Mouse (Mus musculus) cerebral cortex, adult 2 months (tissue): ENCODE data around the gene Copz2.

Experiments used
- WGBS: fragments of 180-500 bp; shearing (Covaris S2); methylation state at CpG from one replicate; pipeline ENCODE4 v1.1.7; 2018; 5-methylcytosine and 5-hydroxymethylcytosine counted together

The Copz2 gene

DNA sequence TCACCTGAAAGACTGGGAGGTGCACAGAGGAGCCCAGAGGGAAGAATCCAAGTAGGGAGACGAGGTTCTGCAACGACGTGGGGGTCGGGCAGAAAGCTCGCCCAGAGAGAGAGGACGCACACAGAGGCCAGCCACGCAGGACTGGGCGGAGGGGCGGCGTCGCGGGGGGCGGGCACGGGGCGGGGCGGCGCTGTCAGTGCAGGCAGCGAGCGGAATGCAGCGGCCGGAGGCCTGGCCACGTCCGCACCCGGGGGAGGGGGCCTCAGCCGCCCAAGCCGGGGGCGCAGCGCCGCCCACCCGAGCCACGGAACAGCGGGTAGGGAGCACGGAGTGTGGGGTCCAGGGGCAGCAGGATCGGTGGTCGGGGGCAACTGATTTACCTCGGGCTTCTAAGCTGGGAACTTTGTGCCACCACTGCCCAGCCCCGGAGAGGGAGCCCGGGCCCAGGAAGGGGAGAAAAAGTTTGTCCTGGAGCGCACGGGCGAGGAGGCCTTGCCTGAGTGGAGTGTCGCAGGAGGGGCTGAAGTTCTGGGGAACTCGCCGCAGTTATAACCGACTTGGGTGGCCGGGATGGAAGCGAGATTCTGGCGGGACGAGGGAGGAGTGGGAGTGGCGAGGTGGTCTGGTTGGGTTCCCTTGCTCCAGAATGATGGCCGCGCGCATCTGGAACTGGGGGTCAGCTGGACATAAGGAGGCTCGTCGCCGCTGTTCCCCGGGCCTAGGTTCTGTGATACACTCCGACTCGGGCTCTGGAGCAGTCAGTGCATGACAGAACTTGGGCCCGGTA lies at the start of gene Copz2:
Gene Copz2 (plus strand): TSS at position 190 of the 787 bp plus-strand sequence.
- 1% methylated on average over 60 of the region's 60 CpGs for WGBS

DNA sequence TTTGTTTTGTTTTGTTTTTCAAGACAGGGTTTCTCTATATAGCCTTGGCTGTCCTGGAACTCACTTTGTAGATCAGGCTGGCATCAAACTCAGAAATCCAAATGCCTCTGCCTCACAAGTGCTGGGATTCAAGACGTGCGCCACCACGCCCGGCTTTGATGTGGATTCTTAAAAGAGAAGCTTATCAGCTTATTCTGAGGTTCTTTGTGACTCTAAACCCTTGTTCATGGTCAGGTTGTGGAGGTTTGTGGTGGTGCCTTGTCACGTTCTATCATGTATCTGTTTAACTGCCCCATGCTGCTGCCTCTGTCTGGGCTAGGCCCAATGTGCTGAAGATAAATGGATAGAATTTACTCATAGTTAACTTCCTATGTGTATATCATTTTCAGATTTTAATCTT lies 44.1 kb upstream of the Copz2 start:
- WGBS: 90% methylated on average over 5 of the region's 5 CpGs

DNA sequence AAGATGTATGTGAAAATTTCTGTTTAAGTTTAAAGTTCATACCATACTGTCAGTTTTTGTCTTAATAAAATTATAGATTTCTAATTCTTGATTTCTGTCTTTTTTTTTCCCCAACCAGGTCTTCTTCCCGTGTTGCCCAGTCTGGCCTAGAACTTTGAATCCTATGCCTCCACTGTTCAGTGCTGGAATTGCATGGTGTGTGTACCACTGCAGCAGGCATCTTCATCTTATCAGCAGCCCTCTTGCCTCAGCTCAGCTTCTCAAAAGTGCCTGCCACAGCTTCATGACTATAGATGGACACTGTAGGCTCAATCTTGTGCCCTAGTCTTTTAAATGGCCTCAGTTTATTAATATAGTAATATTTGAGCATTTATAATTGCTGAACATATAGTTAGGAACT lies 41.6 kb upstream of the Copz2 start:
- WGBS: 20% methylated on average over 1 of the region's 1 CpGs

DNA sequence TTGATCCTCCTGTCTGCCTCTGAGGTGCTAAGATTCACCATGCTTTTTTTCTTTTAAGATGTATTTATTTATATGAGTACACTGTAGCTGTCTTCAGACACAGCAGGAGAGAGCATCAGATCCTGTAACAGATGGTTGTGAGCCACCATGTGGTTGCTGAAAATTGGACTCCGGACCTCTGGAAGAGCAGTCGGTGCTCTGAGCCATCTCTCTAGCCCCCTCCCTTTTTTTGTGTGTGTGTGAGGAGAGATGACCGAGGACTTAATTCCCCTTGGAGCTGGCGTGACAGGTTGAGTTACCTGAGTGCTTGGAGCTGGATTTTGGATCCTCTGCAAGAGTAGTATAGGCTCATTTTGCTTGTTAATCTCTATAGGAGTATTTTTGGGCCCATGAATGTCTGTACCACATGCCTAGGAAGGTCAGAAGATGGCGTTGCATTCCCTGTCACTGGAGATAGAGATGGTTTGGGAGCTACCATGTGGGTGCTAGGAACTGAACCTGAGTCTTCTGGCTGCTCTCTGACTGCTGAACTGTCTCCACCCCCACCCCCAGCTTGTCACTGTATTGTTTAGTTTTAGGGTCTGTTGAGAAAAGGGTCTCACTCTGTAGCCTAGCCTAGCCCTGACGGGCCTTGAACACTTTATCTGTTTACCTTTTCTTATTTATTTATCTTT lies 40.0 kb upstream of the Copz2 start:
- 69% methylated on average over 6 of the region's 6 CpGs for WGBS

DNA sequence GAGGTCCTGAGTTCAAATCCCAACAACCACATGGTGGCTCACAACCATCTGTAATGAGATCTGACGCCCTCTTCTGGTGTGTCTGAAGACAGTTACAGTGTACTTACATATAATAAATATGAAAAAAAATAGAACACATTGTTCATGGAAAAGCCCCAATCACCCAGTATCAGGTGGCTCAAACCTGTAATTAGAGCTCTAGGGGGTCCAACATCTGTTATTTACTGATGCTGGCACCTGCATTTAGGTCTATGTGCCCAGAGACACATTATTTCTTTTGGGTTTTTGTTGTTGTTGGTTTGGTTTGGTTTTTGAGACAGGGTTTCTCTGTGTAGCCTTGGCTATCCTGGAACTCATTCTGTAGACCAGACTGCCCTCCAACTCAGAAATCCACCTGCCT lies 38.5 kb upstream of the Copz2 start:
- WGBS: 84% methylated on average over 1 of the region's 1 CpGs

DNA sequence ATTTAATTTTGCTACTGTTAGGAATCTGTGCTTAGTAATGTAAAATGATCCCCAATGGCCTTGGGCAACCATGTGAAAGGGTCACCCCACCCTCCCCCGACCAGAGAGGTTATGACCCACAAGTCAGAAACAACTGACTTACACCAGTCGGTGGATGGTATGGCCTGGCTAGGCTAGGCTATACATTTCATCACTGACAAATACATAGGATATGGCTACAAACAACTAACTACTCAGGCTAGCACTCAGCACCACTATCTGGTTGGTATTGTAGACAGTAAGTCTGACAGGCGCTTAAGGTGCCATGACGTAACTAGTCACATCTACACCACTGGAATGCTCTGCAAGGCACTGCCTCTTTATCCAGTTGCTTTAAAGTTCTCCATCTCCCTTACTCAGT lies 36.2 kb upstream of the Copz2 start:
- whole genome bisulfite sequencing: 92% methylated on average over 4 of the region's 4 CpGs

DNA sequence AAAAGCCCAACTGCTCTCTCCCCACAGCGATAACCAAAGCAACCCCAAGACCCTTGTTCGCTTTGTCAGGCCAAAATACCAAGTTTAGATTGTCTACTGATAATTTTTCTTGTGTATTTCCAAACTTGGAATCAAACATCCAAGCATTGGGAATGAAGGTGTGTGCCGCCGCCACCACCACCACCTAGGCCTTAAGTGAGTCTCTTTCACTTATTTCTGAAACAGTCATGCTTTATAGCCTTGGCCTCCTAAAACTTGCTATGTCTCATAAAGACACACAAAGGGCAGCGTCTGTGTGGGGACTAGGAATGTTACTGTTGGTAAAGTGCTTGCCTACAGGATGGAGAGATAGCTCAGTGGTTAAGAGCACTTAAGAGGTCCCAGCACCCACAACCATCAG lies 35.8 kb upstream of the Copz2 start:
- 93% methylated on average over 5 of the region's 5 CpGs for WGBS

DNA sequence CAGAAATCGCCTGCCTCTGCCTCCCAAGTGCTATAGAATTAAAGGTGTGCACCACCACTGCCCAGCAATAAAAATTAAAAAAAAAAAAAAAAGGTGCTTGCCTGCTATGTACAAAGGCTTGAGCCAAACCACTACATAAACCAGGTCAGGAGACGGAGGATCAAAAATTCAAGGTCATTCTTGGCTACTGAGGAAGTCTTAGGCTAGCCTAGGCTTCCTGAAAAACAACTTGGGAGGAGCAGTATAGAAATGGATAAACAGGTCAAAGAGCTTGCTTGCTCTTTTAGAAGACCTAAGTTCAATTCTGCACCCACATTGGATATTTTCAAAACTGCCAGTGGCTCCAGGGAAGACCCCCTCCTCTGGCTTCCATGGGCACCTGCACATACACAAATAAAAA lies 35.2 kb upstream of the Copz2 start:
- 81% methylated on average over 2 of the region's 2 CpGs for WGBS

DNA sequence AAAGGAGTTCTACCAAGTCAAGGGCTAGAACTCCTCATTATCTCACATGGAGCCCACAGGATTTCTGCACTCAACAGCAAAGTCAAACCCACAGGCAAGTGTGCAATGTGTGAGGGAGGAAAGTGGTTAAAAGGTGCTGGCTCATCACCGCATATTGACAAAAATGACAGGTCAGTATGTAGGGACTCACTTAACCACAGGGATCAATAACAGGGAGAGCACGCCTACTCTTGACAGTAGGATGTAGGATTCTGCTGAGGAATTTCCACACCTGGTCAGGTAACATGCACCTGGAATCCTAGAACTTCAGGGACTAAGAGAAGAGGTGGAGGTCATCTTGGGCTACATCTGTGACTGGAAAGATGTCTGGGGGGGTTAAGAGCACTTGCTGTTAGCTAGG lies 33.8 kb upstream of the Copz2 start:
- 96% methylated on average over 2 of the region's 2 CpGs for WGBS

DNA sequence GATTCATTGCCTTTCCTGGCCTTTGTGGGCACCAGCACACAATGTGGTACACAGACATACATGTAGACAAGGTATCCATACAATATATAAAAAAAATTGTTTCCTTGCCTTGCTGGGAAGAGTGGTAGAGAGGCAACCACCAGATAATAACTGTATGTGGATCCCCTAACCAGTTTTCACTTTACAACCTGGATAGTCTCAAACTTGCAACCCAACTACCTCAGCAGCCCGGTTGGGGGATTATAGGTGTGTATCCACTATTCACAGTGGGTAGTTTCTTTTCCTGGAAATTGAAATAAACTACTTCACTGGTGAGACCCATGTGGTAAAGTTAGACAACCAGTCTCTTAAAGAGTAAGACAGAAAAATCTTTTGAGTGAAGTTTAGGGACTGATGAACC lies 33.2 kb upstream of the Copz2 start:
- WGBS: 89% methylated on average over 1 of the region's 1 CpGs

DNA sequence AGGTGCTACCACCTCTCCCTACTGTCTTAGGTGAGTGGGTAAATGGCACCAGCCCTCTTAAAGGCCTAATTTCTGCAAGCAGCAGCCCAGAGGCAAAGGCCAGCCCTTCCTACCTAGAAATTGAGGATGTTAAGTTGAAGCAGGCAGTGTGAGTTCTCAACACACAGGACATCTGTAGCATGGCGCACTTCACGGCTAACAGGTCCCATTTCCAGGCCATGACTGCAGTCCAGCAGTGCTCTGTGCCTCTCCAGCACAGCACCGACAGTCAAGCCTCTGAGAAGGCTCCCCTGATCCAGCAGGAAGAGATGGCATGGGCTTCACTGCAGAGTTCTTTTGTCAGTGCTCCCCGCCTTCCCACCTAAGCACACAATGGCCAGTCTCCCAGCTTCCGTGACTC lies 32.7 kb upstream of the Copz2 start:
- WGBS: 61% methylated on average over 5 of the region's 5 CpGs

DNA sequence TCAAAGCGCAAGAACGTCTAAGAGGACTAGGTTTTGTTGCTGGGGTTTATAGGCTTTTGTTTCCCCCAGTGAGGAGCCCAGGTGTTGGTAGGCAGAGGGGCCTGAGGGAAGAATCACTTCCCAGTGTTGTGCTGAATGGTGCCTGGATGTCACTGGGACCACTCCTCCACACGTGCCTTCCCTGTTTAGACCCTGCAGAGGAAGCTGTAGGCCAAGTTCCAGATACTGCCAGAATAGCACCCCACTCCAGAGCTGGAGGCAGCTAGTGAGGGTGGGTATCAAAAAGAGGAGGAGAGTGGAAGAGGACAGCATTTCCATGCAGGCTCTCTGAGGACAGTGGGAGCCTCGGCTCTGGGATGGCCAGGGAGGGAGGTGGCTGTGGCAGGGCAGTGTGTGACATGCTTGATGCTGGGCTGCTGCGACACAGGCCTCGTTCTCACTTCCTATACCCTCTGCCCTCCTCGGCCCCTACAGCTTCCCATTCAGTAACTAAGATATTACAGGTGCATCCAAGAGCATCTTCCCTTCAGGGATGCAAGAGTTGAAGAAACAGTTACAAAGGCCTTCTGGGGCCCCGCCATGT lies 31.5 kb upstream of the Copz2 start:
- WGBS: 57% methylated on average over 8 of the region's 8 CpGs

DNA sequence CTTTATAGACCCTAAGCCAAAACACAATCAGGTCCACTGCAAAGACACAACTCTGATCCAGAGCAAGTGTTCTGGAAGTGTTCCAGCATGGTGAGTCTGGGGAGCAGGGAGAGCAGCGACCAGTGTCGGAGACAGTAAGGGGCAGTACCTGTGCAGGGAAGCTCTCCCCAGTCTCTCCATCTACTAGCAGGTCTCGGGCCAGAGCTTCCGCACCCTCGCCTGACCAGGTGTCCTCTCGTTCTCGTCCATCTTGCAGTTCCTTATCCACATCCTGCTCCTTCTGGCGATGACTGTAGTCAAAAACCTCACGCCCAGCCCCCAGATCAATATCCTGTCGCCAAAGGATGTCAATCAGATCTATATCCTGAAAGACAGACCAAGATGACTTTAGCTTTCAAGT lies 27.7 kb upstream of the Copz2 start:
- whole genome bisulfite sequencing: 67% methylated on average over 10 of the region's 10 CpGs

DNA sequence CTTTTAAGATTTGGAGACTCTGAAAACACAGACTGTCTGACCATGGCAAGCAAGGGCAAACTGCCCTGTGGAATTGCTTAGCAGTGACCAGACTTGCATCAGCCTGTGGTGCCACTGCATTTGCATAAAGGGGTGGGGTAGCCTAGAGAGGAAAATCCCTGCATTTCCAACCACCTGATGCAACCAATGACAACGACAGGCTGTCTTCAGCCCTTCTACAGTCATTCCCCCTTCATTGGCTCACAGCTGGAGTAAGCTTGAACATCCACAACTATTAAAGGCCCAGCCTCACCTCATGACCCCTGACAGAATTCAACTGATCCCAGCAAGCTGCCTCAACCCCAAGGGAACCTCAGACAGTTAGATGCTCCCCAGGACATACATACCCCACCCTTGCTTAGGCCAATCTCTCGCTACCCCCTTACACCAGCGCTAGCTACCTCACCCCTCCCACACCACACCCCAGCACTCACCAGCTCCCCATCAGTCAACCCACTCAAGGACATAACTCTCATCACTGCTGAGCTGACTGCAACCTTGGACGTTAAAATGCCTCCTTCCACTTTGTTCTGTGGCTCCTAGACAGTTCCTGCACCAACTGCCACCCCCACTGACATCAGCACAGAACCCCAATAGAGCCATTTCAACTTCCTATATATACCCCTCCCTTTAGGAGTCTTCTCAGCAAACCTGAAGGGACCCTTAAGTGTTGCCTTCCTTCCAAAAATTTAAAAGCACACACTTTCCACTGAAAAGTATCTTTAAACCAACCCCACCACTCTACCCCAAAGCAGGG lies 26.8 kb upstream of the Copz2 start:
- 14% methylated on average over 4 of the region's 4 CpGs for WGBS

DNA sequence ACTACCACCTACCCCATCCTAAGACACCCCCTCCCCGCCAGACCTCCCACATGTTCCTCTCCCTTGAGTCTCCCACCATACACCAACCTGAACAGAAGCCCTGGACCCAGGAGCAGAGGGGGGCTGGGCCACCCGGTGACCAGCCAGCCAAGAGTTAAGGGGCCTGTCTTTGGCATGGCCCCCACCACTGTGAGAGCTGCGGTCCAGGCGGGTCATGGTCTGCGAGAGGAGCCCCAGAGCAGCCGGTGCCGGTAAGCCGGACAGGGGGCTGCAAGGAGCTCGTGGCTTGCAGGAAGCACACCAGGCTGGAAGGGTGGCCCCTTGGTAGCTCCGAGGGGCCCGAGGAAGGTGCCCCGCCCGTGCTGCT lies 26.2 kb upstream of the Copz2 start:
- WGBS: 7% methylated on average over 13 of the region's 13 CpGs

DNA sequence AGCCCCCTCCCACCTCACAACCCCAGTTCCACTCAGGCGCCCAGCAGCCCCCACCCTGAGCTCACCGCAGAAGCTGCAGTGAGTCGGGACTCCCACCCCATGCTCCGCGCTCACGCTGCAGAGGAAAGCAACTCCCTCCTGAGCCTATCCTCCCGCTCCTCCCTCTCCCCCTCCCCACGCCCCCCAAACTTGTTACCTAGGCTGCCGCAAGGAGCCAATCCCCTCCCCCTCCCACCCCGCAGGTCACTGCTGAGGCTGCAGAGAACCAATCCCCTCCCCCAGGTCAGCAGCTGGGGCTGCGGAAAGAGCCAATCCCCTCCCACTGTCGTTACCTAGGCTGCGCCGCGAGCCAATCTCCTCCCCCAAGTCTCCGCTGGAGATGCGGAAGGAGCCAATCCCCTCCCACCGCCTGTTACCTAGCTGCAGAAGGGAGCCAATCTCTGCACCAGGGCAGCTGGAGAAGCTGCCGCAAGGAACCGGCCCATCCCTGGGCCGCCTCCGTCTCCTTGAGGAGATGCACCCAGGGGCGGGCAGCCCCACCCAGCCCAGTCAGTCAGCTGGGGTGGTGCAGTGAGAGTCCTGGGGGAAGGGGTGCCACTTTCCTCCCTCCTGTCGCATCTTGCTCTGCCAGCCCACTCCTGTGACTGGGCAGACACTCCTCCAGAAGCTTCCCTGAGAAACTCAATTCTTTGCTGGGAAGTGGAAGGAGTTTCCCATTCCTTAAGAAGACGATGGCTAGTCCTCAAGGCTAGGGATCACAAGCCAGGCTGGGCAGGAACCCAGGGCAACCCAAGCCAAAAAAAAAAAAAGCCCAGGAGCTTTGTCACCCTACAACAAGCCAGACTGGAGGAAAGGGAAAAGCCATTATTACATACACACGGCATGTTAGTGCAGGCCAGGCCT lies 25.5 kb upstream of the Copz2 start:
- under 1% methylated on average over 25 of the region's 26 CpGs for WGBS

DNA sequence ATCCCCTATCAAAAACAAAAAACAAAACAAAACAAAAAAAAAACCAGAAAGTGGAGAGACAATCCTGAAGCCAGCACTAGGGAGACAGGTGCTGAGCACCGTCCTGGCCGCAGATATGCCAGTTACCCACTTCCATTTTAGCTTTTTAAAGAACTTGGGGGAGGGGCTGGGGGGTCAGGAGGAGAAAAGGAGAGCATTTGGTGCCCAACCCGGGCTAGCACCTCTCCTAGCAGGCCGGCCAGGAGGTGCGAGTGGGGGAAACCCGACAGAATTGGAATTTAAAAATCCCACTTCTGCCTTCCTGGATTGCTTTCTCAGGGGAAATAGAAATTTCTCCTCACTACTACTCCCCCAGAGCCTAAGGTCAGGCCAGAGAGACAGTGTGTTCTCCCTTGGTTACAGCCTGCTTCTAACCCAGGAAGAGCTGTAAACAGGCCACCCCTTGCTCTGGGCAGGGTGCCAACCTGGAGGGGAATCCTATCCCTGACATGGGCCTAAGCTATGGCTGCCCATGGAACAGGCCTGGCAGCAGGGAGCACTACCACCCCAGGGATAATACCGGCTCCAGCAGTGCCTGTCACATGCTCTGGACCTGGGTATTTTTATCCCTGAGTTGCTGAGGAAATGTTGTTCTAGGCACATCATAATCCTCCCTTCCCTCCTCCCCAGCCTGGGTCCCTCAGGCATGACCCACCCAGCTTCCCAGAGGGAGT lies 24.7 kb upstream of the Copz2 start:
- WGBS: 11% methylated on average over 7 of the region's 7 CpGs

DNA sequence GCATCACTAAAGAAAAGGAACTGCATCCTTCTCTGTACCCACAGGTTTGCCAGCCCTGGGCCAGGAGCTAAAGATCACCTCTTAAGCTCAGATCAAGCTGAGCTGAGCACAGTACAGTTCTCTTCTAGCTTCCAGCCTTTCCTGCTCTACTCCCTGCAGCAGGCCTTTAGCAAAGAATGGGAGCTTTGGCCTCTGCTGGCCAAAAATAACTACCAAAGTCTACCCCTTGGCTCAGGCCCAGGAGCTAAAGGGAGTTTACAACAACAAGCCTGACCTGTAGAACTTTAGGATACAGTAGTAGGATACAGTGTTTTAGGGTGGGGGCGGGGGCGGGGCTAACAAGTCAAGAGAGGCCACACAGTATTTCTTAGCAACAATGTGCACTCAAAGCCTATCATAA lies 23.2 kb upstream of the Copz2 start:
- 77% methylated on average over 2 of the region's 2 CpGs for WGBS

DNA sequence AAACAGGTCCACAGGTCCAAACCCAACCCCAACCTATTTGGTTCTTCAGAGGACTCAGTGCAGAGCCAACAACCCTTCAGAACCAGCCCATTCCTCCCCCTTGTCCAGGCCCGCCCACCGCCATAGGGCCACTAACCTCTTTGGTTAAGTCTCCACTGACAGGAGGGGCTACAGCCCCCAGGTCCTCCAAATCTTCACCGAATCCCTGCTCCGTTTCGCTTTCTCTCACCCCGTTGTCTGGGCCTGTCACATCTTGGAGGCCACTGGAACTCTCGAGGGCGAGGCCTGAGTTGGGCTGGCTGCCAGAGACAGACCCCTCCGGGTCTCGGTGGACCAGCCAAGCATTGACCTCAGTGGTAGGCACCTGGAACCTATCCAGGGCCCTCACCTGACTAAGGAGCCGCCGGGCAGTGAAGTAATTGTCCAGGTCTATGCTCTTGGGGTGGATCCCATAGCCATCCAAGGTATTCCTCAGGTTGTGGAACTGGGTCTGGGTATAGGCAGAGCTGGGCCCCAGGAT lies 22.5 kb upstream of the Copz2 start:
- WGBS: 63% methylated on average over 12 of the region's 12 CpGs

DNA sequence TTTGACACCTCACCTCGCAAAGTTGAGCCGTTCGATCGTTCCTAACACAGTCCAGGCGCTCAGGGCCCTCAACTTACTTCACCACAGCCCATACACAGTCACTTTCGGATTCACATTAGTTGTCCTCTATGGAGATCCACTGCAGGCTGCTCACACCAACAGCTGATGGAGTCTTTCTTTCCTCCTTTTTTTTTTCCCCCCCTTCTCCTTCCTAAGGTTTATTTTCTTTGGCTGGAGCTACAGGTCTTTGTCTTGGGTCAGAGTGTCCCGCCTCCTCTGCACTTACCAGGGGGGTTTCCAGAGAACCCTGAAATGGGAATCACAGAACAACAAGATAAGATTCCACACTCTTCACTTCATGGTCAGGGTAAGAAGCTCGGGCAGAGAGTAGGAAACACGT lies 21.8 kb upstream of the Copz2 start:
- WGBS: 59% methylated on average over 9 of the region's 9 CpGs
